Mouse (Mus musculus) embryo, embryonic 9.5 days (tissue): Measurements from ENCODE around the gene Btnl9.
"Not testable (repeated sequence)": the region's sequence is repeated elsewhere in the genome, so short reads cannot be mapped to it uniquely, and the experiment has no call there.

Experiments used
- DNase-seq: peaks from one replicate; pipeline ENCODE4 v3.0.0-alpha.2; 2017; ENCODE audit errors: extremely low spot score

Gene Btnl9

DNA sequence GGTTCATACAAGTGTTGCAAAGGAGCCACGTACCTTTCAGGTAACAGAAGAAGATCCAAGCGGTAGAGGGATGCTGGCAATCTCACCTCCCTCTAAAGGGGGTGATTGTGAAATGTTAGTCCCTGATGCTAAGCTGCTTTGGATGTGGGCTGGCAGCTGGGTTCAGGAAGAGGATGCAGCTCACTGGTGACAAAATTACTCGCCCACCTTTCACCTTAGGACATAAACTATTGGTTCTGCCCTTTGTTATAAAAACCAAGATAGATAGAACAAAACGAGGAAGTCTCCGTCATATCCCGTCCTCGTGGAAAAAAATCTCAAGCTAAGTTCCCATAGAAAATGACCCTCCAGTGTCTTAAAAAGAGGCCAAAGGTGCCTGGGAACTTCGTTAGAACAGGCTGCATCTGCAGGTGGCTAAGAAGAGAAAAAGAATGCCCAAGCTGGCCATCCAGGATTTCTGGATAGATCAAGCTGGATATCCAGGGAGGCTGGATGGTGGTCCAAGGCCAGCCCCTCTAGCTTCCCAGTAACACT is at the start of gene Btnl9:
Gene Btnl9, minus strand, starts transcription at position 205 of the 534 bp plus-strand sequence.
- no peak for DNase-seq

DNA sequence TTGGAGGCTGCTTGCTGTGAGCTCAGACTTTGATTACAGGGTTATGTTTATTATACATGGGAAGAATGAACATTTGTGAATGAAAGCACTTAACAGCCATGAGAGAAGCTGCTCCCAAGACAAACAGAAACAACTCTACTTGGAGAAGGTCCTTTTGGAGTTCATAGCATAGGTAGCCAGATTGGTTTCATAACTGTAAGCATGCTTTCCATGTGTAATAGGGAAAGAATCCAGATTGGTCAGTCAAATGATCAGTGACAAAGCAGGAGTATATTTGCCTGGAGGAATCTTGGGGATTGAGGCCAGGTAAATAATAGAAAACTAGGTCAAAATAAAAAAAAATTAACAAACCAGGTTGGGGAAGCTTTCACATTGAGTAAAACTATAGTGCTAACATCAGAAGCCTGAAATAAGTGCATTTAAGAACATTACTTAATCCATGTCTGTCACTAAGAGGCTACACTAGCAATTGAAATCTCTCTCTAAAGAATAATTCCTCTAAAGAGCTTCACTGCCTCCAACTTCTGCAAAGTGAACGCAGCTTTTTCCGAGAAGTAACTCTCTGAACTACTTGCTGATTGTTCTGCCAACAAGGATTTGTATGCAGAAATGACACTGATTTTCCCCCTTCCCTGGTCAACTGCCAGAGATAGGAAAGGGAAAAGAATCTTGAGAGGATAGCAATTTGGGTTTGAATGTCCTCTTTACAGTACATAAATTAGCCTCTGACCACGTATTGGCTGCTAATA is 48.7 kb upstream of the Btnl9 start:
- DNase-seq, result no peak

DNA sequence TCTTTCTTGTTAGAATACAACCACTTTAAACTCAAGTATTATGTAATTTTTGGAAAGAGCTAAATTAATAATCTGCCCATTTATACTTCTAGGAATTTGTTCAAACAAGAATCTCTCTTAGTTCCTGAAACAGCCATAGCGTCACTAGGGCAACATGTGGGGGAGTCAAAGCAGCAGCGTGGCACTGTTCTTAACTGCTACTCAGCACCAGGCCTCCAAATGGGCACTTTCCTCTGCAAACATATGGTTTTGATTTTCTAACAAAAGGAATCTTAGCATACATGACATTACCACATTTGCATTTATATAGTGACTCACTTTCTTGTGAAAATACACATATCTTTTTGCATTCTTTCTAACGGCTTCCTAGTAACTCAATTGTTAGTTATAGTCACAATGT is 45.8 kb upstream of the Btnl9 start:
- no peak for DNase-seq

DNA sequence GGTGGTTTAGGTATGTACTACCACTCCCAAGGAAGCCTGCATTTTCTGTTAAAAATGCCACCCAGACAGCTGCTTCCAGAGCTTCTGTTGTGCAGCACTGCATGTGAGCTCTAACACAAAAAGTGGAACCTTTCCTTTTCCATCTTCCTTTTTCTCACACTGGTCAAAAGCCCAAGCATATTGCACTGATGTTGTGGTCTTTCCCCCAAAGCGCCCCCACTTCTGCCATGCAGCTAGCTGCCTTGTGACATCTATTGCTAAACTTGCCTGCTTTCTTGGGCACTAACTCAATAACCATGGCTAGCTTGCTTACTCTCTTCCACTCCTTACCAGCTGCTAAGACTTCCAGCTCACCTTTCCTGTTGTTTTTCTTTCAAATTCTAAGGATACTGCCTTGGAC is 37.5 kb upstream of the Btnl9 start:
- no peak for DNase-seq

DNA sequence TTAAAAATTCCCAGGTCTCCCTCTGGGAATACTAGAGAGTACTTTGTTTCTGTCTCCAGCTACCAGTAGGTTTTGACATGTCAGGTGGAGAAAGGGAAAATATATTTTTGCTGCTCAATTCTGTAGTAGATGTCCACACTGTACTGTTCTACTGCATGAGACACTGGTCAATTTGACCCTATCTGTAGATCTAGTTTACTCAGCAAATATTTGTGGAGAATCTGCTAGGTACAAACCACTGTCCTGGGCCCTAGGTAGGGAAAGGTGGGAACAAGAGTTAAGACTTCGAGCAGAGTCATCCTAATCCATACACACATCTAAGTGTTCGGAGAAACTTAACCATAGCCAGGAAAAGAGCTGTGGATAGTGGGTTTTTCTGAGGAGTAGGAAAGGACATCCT is 32.3 kb upstream of the Btnl9 start:
- DNase-seq, result no peak

DNA sequence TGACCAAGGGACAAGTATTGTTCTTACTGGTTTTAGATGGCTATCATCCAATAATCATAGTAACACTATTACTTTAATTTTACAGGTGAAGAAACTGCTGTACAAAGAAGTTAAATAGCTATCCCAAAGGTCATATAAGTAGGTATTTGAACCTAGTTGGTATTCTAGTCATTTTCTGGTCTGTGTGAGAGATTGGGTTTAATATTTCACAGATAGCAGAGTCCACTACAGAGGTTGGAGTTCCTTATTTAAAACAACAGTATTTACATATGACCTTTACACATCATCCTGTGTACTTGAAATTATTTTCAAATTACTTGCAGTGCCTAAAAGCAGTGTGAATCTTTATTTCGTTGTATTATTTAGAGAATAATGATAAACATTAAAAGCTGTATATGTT is 26.5 kb upstream of the Btnl9 start:
- DNase-seq, result no peak

DNA sequence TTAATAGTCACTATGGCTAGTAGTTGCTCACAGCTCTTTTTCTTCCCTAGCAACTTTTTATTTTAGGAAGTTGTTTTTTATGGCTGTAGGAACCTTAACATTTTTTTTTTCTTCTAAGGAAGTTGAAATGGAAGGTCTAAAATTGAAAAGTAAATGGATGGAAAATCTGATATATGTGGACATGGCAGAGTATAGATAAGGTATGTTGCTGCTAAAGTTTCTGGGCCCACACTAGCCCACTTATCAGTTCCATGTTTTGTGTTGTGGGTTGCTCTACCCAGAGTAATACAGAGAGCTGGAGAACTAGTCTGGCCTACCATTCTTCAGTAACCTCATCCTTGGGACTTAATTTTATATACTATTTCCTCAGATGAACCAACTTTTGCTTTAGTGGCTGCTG is 25.6 kb upstream of the Btnl9 start:
- DNase-seq, result no peak

DNA sequence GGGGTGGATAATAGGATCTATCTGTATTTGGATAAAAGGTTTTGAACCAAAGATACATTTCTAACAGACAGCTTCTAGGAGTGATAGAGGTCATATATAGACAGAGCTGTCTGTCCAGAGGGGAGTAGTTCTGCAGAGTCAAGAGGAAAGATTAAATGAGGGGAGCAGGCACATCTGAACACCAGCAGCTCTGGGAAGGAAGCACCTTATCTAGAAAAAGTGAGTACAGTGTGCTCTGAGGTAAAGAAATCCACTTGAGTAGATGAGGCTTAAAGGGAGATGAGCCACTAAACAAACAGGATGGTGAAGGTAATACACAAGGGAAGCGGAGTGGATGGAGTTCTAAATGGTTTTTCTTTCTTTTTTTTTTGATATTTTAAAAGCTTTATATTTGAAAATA is 20.5 kb upstream of the Btnl9 start:
- DNase-seq, result no peak

DNA sequence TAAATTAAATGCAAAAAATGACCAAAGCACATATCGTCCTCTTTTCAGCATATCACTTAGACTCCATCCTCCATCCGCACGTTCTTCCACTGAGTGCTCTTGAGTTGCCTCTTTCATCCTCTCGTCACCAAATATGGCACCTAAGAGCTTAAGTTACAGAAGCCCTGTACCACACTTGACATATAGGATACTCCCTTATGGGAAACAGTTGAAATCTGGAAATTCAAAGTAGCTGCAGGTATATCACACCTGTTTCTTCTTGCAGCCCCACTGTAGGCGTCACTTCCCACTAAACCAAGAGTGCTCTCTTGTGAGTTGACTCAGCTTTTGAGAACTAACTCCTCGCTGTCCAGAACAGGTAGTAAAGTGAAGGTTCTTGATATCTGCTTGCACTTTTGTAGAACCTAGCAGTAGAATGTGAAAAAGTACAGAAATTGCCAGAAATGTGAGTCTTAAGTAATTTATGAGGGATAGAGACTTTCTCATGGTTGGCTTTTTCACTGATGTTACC is 18.2 kb upstream of the Btnl9 start:
- DNase-seq, result no peak

DNA sequence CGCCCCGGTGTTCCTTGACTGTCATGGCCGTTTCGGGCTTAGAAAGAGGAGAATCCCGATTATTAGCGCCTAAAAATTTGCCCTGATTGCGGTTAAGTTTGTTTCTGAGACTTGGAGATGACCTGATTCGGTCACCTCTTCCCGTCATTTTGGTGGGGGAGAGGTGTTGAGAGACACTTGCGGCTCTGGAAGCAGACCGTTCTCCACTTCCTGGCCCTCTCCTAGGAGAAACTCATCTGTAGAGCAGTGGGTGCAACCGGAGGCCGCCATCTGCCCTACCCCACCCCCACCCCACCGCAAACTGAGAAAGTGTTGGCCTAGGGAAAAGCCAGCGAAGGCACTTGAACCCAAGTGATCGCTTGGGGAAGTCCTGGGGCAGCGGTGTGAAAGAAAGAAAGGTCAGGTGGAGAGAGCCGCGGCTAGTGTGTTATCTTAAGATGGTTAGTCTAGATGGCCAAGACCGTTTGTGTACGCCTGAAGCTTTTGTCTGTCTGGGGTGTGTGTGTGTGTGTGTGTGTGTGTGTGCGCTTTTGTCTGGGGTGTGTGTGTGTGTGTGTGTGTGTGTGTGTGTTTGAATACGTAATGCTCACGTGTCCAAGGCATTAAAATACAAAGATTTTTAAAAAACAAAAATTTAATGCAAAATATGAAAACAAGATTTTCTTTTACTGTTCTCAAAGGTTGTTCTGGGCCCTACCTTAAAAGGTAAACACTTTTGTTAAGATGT is 17.0 kb upstream of the Btnl9 start:
- DNase-seq, result peak; percentile 75

DNA sequence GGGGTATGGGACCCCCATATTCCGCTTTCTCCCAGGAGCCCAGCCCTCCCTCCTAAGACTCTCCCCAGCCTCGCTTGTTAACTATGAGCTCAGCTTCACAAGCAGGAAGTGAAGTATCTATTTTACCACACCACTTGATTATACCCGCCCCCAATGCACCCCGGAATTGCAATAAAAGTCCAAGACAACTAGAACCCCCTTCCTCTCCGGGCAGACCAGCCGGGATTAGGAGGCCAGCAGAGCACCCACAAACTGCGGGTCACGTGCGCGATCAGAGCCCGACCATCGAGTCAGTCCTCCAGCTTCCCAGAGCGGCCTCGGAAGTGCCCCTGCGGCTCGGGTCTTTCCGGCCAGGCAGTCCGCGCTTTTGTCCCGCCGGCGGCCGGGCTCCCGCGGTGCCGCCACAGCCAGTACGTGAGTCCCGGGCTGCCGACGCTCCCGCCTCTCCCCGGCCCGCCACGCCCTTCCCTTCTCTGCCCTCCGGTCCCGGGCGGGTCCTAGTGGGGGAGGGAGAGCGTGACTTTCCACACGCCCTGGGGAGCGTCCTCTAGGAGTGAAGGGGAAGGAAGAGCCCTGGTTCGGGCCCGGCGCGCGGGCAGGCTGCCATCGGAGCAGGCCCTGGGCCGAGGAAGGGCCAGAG is 16.3 kb upstream of the Btnl9 start, which contains the start of gene Zfp62:
Gene Zfp62, plus strand, starts transcription at position 164 of the 640 bp plus-strand sequence.
- DNase-seq, result peak; percentile 95

DNA sequence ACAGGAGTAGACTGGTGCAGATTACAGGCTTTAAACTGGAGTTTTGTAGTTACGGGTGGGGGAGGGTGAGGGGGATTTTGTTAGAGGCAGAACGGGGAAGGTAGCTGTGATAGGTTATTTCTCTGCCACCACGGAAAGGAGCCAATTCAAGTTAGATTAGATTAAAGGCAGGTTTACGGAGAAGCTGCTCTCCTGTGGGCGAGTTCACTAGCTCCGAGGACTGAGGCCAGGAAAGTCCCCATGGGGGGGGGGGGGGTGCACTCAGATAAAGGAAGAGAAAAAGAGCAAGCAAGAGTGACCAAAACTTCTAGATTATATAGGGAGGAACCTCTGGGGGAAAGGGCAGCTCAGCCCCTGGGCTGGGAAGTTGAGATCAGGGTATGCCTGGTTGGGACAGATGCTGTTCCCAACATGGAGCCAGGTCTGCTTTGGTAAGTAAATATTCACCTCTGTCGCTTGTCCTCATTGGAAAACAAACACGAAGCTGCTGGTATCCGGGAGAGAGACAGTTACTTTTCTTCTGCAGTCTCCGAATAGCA is 15.6 kb upstream of the Btnl9 start:
- no peak for DNase-seq

DNA sequence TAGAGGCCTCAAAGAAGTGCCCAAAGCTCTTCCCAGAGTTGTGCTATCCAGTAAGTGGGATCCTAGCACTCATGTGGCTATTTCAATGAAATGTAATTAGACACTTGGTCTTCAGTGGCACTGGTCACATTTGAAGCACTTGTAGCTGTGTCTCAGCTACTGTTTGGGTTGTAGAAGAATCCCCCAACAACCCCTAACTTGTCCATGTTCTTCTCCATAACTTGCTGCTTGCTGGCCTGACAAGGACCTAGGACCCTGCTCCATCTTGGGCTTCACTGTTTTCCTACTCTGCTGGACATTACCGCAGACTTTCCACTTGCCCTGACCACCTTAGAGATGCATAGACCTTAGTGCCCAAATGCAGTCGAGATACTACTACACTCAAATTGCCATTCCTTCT is 15.1 kb upstream of the Btnl9 start:
- DNase-seq, result no peak

DNA sequence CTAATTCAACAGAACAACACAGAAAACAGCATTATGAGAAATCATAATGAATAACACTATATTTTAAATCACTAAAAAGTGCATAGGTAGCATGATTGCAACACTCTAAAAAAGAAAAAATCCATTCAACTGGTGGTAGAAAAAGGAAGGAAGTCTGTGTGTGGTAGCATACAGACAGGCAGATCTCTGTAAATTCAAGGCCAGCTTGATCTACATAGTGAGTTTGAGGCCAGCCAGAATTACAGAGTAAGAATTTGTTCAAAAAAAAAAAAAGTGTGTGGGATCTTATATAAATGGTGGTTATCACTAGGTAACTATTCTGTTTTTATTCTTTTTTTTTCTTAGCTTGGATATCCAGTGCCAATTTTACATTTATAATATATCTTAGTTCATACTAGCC is 14.2 kb upstream of the Btnl9 start:
- no peak for DNase-seq

DNA sequence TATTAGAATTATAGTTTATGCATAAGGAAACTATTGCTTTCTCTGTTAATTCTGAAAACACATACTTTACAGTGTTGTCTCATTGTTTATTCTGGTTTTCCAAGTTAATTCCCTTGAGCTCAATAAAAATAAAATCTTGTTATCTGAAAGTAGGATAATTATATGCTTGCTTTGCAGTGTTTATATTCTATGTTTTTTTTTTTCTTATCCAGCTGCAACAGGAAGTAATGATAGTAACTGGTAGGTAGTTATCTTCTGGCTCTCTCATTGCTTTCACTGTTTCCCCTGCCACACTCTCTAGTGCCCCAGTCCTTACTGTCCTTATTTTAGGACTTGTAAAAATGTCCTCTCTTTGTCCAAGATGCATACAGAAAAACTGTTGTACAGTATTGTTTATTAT is 13.7 kb upstream of the Btnl9 start:
- DNase-seq, result no peak

DNA sequence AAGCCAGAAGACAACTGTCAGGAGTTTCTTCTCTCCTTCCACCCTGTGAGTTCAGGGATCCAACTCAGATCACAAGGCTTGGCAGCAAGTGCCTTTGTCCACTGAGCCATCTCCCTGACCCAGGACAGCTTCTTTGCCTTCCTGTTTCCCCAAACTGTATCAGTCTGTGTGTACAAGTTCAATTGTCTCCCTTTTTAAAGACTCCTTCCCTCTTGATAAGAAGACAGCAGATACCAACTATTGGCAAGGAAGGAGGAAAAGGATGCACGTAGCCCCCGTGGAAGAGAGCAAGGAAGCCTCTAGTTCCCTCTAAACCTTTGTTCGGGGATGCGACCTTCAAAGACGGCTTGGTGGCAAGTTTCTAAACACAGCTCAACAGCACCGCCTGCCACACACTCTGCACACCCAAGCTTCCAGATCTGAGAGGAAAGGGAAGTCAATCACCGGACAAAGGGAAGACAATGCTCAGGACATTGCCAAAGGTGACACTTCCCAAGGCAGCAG is 8.9 kb upstream of the Btnl9 start:
- no peak for DNase-seq

DNA sequence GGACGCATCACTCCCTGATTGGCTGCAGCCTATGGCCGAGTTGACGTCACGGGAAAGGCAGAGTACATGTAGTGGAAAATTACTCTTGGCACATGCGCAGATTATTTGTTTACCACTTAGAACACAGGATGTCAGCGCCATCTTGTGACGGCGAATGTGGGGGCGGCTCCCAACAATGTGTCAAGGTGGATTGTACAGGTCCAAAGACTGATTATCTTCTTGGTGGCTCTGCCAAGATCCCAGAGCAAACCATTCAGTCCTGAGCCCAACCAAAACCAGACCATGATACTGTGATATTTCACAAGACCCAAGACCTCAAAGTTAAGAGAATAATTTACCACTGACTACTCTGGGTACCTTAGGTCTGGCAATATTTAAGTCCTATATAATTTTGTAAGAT is 7.8 kb upstream of the Btnl9 start:
- DNase-seq, result not testable (repeated sequence)

DNA sequence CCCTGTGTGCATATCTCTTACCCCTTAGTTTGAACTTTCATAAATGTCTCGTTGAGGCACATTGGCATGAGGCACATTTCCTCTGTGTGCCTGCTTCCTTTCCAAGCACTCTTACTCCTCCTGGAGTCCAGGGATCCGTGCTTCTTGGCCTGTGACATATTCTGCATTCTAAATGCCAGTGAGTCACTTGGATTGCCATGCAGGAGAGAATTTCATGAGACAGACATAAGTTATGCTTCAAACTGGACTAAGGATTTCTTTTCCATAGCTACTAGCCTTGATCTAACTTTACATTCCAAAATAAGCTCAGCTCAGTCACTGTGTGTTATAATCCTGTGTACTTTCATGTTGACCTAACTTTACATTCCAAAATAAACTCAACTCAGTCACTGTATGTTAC is 4.1 kb upstream of the Btnl9 start:
- DNase-seq, result no peak

DNA sequence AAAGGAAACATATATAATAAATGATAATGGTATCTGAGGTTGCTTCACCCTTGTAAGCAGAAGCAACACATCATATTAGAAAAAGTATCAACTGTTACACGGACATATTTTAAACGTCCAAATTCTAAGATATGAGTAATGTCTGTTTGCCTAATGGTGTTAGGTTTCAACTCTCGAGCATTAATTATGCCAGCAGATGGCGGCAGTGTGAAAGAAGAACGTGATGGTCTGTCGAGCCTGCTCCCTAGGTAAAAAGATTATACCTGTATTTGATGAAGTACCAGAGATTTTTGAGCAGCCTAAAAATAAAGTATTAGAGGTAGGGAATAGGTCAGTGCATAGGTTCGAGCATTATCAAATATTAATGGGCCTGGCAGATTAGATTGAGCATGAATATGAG is 2.8 kb upstream of the Btnl9 start:
- peak; percentile 29 for DNase-seq

DNA sequence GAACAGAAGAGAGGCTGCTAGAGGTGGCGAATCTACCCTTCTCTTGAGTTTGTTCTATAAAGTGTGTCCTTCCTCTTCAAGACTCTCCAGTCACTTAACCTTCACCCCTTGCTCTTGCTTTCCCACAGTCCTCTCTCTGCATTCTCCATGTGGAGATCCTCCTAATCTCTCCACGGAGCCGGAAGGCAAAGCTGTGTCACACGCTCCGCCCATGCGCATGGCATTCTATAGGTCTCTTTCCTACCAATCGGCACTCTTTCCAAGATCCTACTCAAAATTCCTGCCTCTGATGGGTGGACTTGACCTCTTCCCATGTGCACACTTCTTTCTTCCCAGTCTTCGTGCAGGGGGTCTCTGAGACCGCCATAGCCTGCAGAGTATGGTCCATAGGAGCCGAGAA is 742 bp upstream of the Btnl9 start:
- no peak for DNase-seq

DNA sequence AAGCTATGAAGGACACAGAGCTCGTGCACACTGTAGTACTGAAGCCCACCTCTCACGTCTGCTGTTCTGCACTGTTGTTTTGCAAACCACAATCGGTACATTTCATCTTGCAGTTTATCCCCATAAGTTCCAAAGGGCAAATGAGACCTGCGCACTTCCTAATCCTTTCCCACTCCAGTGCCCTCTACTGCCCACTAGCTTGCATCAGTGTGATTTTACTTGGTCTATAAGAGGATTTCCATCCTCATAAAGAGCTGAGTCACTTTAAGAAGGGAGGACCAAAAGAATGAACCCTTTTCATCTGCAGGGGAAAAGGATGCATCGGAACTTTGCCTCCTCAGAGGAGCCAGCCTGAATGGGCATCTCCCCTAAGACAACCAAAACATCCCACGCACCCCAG is 507 bp downstream of the Btnl9 start:
- no peak for DNase-seq

DNA sequence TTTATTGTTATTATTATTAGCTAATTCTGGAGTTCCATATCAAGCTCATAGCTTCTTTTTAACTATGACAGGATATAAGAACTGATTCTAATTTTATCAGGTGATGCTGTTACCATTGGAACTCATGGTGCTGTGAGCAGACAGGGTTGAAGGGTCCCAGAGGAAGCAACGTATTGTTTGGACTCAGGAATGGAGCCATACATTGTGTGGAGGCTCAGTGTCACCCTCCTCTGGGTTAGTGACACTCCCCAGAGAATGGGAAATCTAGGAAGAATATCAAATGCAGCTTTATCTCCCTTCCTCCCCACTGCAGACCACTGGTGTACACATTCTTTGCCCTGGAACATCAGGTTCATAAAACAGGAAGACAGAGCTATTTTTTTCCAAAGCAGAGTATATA is 3.8 kb downstream of the Btnl9 start:
- DNase-seq, result no peak
